Mouse (Mus musculus) T-helper 17 cell (primary cell): ENCODE results near the gene Cdcp2.

Experiments
- in situ Hi-C, 2 experiments: fragments of 300-600 bp; cut with MboI, MseI; formaldehyde crosslinking; loops; 1 replicate in 1 of 2; 2 replicates in 1 of 2; pipeline ENCODE4 v1.15.1; 2025; ENCODE audit warnings: high pct_unique_total_duplicates in 2 of 2

Cdcp2 gene

DNA sequence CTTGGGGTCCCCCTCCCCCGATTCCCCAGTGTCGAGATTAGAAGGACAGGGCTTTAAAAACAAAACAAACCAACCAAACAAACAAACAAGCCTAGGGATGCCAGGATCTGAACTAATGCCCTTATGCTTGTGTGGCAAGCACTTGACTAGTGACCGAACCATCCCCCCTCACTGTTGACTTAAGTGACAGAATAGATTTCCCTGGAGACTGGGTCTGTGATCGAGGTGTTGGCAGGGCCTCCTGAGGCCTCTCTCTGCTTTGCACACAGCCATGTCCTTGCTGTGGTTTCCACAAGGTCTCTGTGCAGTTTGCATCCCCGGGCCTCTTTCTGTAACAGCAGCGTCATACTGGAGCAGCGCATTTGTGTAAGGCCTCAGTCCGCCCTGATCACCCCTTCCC is 32.7 kb downstream of the Cdcp2 start:
- in situ Hi-C loops: no loop called here

DNA sequence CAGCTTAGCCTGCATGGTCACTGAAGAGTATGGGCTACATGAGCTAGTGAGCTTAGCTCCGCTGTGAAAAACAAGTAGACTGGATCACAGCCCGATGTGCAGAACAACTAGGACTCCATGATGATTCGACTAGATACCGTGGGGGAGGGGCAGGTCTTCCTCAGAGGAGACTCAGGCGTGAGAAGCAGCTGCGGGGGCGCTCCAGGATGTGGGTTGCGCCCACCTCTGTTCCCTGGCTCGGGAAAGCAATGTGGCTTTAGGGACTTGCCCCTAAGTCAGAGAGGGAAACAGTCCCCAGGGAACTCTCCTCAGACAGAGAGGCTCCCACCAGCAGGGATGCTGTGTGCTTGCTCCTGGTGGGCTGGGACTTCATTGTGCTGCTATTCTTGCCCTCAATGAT is 33.8 kb downstream of the Cdcp2 start:
- in situ Hi-C loops: no loop called here

DNA sequence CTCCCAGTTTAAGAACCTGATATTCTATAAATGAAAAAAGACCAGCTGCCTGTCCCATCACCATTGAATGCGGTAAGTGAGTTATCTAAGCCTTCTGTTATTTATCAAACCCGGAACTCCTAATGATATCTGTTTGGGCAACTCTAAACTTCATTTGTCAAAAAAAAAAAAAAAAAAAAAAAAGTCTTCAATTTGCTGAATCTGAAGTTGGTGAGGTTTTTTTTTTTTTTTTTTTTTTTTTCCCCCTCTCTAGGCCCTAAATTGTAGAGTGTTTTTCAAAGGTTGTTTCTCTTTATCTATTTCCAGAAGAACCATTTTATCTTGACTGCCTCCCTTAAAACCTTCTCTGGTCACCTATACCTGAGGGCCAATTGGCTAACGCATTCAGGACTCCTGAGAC is 38.2 kb downstream of the Cdcp2 start:
- in situ Hi-C loops: no loop called here

DNA sequence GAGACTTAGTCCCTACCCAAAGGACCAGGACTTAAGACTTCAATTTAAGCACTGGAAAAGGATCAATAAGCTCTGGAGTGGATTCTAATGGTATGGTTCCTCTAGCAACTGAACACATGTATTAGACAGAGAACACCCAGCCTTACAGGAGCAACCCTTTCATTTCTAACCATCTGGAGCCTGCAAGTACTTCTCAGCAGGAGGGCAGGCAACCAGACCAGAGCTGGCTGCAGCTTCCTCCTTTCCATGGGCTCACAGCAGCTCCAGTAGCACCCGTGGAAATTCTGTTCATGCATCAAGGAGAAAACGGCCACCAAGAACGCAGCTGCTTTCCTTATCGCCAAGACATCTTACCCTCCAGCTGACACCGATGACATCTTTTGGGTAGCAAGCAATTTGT is 39.0 kb downstream of the Cdcp2 start:
- in situ Hi-C loops: no loop called here

DNA sequence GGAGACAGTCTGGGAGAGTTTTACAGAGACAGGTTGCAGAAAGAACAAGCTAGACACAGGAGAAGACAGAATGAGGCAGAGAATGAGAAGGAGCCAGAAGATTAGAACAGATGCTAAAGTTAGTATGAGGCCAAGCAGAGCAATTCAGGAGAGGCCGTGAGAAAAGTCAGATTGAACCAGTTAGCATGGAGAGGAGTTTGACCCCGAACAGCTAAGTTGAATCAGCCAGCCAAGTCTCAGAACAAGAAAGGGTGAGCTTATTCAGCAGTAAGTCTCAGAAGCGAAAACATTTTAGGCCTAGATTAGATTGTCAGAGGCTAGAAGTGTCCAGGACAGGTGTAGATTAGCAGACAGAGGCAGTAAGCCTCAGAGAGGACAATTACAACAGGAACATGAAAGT is 39.8 kb downstream of the Cdcp2 start:
- in situ Hi-C loops: no loop called here

DNA sequence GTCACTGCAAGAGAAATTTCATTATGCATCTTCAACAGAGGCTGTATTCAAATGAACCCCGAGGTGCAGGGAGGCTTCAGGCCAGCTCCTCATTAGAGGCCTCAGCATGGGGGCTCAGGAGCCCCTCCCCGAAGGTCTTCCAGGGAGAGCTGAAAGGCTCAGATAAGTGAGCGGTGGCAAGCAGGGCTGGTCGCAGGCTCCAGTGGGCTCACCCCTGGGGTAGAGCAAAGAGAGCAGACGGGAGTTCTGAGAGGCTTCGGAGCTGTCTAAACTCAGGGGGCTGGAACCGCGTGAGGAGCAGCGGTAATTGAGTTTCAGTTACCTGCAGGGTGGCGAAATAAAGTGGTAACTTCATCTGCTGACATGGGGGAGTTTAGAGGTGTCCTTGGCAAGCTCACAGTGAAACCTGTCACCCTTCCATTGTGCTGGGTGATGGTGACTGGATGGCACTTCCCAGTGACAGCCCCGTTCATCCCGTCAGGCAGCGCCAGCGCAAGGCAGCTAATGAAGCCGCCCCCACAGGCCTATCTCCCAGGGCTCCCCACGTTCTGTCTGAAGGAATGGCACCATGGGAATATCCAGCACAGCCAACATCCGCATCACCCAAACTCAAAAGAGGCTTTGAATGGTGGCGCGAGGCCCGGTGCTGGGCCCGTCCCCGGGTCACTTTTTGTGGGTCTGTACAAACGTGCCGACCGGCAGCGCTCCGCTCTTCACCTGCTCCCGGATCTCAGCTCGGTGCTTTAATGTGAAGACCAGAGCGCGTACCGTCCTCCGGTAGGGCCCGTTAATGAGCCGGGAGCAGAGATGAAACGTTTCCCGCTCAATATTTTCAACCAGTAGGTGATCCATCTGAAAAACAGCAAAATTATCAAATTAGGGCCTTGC is 42.5 kb downstream of the Cdcp2 start:
- in situ Hi-C loops: no loop called here

DNA sequence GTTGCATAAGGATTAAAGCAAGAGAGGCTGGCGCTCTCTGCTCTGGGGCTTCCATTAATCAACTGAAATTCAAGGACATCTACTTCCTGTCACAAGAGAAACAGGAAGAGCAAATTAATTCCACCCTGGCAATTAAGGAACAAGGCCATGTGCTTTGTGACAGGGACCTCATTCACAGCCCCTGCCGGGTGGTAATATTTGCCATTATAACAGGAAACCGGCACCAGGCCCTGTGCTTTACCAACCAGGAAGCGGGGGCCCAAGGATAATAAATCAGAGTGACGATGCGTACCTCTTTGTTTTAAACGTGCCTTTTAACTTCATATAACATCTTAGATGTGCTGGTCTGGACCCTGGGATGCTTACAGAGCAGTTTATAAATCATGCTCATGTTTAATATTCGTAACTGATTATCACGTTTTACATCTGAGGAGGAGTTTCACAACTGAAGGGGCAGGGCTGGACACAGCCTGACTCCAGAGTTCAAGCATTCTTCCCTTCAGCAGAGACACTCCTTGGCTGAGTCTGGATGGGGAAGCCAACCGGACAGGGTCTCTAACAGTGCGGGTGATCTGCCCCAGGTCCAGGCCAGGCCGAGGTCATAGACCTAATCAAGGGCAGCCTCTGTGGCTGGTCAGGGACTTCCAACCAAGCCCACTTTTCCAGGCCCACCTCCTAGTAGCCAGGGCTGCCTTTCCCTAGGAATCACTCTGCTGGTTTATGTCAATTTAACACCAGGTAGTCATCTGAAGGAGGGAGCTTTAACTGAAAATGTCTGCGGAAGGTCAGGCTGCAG is 43.3 kb downstream of the Cdcp2 start:
- in situ Hi-C loops: no loop called here

DNA sequence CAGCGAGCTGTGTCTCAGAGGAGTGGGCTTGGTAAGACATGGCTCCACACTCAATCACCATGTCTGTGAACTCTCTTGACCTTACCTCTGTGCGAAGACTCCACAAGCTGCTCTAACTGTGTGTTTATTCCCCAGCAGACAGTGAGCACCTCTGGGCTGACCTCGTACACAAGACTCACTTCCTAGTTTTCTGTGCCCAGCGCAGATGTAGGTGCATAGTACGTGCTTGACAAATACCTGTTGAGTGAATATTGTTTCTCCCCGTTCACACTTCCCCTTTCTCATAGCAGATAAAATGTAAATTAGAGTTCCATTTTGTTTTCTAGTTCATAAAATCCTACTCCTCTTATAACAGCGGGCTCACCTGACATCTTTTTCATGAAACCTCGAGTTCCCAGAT is 46.8 kb downstream of the Cdcp2 start:
- in situ Hi-C loops: no loop called here

DNA sequence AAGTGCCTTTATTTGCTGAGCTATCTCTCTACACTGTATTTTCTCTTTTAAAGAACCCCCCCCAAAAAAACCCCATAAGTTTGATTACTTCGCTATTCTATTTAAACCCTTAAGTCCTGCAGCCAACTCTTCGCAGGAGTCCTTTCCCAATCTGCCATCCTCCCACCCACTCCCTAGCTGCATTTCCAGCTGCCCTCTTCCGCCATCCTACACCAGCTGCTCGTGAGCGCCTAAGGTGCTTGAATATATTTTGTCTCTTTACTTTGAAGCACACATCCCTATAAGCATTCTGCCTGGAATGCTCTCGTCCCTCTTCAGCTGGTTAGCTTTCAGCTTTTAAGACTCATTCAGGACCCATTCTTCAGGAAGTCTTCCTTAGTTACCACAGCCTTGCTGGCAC is 54.3 kb downstream of the Cdcp2 start:
- in situ Hi-C loops: no loop called here

DNA sequence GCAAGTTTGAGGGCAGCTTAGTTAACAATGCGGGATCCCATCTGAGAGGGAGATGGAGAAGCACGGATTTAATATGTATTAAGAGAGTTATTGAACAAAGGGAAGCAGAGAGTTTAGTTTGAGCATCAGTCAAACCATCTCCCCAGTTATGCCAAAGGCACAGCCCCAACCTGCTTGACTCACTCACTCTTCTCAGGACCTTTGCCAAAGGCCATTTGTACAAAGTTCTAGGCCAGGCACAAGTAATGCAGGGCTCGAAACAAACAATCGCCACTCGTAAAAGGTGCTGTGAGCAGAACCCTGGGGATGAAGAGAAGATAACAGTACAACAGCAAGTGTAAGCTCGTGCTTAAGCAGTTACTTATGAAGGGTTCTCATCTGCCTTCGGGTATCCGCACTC is 55.9 kb downstream of the Cdcp2 start:
- in situ Hi-C loops: no loop called here

DNA sequence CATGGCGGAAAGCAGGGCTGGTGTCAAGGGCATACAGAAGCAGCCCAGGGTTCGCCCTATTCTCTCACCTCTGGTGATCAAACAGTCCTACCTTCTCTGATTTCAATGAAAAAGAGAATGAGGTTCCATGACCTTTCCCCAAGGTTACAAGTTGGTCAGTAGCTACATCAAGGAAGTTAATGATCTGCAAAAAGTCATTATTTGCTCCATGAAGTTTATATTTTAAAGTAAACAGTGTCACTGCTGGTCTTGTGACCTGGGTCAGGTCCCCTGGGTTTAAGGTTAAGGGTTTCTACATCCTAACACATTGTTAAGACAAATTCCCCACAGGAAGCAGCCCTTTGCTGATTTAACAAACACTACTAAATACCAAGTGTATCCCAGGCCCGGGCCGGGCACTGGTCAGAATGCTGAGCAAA is 60.3 kb downstream of the Cdcp2 start:
- in situ Hi-C loops: no loop called here

DNA sequence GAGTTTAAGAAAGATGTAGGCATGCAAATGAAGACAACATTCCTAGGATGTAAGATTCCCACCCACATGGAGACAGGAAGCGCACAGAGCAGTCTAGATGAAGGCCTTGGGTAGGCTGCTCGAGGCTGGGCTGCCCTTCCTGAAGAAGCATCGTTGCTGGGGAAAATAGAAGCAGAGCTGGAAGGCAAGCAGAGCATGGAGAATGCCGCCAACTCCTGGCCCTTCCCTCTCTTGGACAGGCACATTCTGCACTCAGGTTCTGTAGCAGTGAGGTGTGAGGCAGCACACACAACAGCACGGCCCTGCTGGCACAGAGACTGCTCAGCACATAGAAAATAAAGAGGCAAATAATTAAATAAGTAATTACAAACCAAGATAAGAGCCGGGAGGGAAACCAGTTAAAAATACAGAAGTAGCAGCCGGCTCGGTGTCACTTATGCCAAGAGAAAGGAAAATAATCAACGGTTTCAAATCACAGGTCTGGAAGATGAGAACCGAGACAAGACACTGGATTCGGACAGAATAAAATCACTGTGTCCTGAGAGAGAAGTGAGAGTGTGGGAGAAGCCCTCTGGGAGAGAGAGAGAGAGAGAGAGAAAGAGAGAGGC is 62.6 kb downstream of the Cdcp2 start:
- in situ Hi-C loops: no loop called here

DNA sequence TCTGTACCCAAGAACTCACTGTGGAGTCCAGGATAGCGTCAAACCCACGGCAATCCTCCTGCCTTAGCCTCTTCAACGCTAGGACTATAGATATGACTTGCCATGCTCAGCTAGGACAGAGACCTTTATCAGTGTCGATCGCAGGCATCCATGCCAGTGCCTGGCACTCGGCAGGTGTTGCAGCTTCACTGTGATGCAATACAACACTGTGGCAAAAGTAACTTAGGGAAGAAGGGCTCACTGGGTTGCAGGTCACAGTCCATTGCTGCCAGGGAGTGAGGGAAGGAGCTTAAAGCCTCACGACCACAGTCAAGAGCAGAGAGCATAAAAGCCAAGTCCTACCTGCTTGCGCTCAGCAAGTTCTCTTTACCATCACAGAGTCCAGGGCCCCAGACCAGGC is 63.5 kb downstream of the Cdcp2 start:
- in situ Hi-C loops: loop anchor here in 1 of 2 experiments (10.0 kb wide), 1 partner anchor 345 kb away; no protein-coding TSS in a partner anchor
